Mouse (Mus musculus): ENCODE data around the gene Mbtd1.
"Not testable (repeated sequence)": the region's sequence is repeated elsewhere in the genome, so short reads cannot be mapped to it uniquely, and the experiment has no call there.

Gene Mbtd1

DNA sequence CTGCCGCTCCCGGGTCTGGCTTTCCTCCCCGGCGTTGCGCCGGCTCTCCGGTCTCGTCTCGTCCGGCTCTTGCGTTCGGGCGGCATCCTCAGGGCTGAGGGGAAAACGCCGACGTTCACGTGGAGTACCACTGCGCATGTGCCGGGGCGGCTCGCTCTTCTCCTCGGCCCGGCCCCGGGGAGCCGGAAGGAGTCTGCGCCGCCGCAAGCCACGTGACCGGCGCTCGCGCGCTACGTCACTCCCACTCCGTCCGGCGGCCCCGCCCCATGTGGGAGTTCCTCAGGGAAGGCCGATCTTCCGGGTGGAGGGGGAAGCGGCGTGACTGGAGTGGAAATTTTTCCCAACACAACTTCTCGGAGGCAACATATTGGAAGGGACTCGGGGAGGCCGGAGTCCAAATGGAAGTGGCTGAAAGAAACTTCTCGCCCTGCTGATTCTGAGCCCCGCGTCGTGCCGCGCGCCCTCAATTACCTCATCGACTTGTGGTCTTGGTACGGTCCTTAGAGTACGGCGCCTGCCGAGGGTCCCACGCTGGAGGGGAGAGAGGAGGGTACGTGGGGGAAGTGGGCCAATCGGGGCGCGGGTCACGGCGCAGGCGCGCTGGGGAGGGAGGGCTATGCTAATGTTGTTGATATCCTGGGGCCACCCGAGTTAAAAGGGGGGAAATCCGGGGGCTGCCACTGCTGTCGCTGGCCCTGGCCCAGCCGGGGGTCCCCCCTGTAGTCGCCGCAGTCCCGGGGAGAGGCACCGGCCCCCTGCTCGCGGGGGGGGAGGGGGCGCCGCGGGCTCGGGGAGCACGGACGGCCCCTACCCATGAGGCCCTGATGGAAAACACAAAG is at the start of gene Mbtd1, which contains the start of gene Utp18:
Gene Mbtd1 (plus strand): TSS at position 281 of the 839 bp plus-strand sequence.
Gene Utp18 (minus strand): TSS at position 195 of the 839 bp plus-strand sequence.
- in situ Hi-C loops (cut with MboI, MseI): loop anchor here in 1 of 2 experiments (5.0 kb wide), 1 partner anchor 72 kb away; the partner anchor contains the start of gene Nme2

DNA sequence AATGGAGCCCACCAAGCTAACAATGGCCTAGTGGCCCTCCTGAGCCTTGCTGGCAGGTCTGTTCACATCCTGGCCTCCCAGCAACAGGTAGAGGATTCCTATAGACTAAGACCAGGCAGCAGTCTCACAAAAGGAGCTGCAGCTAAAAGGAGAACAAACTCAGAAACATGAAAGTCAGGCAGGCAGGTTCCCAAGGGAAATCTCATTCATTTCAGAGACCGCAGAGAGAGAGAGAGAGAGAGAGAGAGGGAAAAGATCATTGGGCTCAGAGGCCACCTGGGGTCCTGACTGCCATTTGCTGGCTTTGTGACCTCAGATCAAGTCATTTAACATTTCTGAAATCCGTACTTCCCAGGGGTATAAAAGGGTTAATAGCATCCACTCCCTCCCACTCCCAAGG is 38.3 kb upstream of the Mbtd1 start:
- in situ Hi-C loops (cut with MboI, MseI): no loop called here

DNA sequence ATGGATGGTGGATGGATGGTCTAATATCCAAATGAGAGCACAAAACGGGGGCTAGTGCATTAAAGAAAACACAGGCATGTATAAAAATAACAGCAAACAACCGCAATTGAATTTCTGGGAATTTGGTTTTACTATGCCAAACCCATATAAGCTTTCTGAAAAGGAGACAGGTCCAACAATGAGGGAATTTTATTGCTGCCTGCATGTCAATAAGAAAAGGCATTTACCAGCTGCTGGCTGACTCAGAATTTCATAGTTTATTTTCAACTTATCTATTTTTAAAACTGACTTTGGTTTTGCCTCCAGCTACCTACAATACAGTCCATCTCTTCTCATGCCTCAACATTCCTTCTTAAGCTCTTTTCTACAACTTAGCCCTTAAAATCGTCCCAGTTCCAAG is 33.1 kb upstream of the Mbtd1 start:
- in situ Hi-C loops (cut with MboI, MseI): no loop called here

DNA sequence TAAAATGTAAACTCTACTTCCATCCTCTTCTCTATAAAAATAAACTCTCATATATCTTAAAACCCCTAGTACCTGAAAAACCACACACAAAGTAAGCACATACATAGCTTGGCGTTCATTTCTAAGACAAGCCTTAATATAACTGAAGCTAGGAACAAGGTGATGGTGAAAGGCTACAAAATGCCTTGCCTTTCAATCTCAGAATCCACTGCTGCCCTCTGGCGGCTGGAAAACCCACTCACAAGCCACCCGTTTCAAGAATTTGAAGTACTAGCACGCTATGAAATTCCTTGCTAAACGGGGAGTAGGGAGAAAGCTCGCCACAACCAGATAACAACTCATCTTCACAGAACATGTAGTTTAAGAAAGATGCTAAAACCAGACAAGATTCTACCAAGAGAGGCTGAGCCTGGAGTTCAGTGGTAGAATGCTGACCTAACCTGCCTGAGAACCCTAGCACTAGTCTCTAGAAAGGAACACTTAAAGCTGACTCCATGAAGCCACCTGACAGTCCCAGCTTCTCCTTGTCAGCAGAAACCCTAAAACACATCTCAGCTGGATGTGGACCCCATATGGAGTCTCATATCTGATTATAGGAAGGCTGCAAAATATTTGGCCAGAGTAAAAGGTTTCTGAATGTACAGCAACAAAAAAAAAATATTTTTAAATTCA is 29.2 kb upstream of the Mbtd1 start:
- in situ Hi-C loops (cut with MboI, MseI): no loop called here

DNA sequence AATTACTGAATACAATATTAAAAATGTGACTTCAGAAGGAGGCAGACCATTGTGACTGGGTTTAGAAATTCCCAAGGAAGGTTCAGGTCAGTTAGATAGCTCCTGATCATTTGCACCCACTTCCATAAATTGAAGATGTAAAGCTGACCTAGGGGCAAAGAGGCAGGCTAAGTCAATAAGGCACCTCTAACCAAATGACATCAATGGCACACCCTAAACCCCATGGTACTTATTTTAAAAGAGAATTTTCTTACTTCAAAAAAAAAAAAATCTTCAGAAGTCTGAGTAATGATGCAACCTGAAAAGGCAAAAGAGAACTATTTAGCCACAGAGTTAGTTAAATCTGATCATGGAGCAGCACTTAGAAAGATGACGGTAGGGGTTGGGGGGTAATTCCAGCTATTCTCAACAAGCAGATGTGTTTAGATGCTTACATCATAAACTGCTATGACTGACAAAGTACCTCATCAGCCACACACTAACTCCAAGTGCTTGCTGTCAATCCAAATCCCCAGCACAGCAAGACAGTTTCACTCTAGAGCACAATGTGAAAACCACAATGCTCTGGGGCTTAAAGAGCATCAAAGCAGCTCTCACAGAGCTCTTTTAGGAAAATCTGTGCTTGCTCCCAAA is 25.0 kb upstream of the Mbtd1 start:
- in situ Hi-C loops (cut with MboI, MseI): no loop called here

DNA sequence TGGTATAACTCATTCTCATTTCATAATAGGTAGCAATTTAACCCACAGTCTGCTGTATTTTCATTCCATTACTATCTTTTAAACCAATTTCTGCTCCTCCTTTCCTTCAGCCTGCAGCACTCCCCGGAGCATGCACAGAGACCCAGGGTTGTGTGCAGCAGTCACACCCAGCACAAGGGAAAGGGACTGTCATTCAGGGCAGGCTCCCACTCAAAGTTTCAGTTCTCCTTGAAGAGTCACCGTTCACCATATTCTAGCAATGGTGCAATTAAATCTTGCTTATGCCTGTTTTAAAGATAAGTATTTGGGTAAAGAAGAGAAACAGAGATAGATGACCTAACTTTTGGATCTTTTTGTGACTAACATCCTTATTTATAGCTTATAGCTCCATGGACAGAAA is 24.5 kb upstream of the Mbtd1 start:
- in situ Hi-C loops (cut with MboI, MseI): no loop called here

DNA sequence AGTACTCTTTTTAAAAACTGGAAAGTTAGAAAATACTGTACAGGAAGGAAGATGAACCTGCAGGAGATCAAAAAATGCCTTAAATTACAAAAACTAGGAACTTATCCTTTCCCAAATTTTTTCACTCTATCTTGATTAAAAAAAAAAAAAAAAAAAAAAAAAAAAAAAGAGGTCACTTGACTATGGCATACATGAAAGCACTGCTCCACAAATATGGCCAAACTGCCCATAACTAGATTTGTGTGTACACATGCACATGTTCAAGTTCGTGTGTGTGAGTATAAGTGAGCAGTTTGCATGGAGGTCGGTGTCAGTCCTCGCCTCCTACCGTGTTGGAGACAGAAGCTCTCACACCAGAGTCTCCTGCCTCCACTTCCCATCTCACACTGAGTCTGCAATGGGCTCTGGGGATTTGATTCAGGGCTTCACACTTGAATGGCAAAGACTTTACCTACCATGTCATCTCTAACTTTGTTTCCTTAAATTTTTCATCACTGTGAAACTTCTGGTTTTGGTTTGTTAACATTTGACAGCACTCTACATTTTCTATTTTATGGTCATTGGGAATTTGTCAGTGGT is 23.5 kb upstream of the Mbtd1 start:
- in situ Hi-C loops (cut with MboI, MseI): no loop called here

DNA sequence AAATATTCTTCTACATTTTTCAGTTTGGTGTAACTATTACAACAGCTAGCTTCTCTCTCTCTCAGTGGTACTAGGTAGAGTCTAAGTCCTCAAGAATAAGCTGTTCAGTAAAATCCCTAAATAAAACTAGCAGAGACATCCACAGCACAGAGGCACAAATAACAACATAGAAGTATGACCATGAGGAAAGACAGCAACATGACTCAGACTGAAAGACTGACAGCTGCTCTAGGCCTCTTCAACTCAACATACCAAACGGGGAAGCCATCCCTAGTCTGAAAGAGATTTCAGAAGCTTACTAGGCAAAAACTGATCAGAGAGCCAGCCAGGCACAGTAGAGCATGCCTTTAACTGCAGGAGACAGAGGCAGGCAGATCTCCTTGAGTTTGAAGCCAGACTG is 23.0 kb upstream of the Mbtd1 start:
- in situ Hi-C loops (cut with MboI, MseI): no loop called here

DNA sequence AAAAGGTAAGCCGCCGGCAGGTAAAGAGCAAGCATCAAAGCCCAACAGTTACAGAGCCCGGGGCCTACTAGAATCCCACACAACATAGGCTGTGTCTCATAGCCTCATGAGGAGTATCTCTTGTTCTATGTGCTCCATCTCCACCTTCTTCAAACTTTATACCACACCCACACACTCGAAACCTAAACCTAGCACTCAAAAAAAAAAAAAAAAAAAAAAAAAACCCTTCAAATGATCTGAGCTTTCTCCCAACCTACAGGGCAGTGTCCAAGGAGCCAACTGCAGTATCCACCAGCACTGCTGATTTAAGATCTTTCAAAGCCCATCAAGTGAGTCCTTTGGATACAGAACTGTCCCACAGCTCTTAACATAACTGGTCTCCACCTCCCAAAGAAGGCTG is 1.6 kb upstream of the Mbtd1 start:
- in situ Hi-C loops (cut with MboI, MseI): no loop called here

DNA sequence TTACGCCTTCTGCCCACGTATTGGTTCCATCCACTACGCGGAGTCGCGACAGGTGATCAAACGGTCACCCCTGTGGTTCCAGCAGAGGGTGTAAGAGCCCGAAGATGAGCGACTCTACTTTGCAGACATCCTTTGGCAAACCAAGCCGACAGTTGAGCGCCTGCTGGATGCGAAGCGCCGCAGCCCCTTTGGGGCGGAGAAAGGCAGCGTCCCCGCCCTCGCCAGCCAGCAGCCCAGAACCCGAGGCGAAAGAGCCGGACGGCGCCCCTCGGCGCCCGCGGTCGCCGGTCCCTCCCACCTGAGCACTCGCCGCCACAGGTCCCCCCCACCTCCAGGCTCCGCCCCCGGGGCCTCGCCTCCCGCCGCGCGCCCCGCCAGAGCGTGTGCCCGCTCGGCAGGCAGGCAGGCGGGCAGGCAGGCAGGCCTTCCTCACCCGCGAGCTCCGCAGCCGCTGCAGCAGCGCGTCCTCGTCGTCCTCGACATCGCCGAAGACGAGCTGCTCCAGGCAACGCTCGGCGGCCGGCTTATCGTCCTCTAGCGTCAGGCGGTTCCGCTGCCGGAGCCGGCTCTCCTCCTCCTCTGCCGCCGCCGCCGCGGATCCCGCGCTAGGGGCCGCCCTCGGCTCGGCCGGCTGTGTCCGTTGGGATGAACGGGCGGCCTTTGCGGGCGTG is 616 bp upstream of the Mbtd1 start:
- in situ Hi-C loops (cut with MboI, MseI): loop anchor here in 1 of 2 experiments (5.0 kb wide), 1 partner anchor 72 kb away; the partner anchor contains the start of gene Nme2

DNA sequence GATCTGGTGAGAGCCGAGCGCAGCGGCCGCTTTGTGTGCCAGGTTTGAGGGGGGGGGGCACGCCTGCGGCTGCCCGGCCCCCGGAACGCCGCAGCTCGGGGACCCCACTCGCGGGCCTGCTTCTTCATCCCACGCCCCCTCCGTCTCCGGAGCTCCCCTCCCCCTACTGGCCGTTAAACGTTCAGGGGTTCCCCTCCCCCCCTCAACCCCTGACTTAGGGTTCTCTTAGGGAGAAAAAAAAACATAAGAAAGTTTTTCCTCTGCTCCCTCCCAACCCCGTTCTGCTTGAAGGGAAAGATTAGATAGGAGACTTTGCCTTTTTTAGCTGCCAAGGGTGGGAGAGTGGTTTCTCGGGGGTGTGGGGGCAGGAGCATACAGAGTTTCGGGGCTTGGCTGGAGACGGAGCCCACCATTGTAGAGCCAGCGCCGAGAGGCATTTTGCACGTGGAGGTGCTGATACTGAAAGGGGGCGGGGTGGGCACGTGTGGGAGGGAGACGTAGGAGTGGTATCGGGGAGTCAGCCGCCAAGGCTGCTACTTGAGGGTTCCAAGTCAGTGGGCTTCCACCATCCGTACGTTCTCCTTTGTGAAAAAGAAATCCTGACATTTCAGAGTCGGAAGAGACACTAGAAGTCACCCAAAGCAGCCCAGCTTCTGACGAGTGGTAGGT is 893 bp downstream of the Mbtd1 start:
- in situ Hi-C loops (cut with MboI, MseI): loop anchor here in 1 of 2 experiments (5.0 kb wide), 1 partner anchor 71 kb away; the partner anchor contains the start of gene Nme2

DNA sequence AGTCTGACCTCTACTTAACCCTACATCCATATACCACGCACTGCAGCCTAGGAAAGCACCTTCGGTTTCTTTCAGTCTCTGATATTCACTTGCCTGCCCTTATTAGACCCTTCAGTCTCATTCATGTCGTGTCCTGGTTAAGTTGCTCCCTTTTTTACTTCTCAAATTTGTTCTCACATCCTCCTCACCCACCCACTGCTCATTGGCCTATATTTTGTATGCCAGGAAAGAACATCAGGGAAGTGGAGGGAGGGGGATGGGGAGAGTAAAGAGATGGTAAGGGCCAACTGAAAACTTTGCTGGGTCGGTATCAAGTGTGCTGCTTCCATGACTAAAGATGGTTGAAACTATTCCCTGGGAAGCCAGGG is 1.4 kb downstream of the Mbtd1 start:
- in situ Hi-C loops (cut with MboI, MseI): loop anchor here in 1 of 2 experiments (5.0 kb wide), 1 partner anchor 70 kb away; the partner anchor contains the start of gene Nme2

DNA sequence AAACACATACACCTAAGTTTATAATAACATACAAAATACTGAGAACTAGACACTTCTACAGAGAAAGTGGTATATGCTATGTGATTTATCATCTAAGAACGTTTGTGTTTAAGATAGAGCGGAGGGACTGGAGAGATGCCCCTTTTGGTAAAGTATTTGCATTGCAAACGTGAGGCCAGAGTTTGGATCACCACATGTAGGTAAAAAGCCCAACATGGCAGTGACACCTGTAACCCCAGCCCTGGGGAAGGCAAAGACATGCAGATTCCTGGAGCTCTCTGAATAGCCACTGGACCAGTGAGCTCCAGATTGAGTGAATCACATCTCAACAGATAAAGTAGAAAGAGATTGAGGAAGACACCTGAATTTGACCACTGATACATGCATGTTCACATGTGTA is 12.1 kb downstream of the Mbtd1 start:
- in situ Hi-C loops (cut with MboI, MseI): no loop called here

DNA sequence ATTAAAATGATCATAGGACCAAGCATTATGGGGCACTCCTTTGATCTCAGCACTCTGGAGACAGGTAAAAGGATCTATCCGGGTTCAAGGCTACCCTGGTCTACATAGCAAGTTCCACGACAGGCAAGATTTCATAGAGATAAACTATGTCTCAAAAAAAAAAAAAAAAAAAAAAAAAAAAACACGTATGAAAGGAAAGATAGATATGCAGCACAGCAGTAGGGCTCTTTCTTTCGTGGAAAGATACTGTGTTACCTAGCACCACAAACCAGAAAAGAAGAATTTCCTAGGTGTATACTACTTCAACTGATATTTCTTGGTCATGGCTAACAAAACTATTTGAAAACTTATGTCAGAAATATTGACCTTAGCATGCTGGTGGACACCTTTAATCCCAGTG is 21.2 kb downstream of the Mbtd1 start:
- in situ Hi-C loops (cut with MboI, MseI): no loop called here

DNA sequence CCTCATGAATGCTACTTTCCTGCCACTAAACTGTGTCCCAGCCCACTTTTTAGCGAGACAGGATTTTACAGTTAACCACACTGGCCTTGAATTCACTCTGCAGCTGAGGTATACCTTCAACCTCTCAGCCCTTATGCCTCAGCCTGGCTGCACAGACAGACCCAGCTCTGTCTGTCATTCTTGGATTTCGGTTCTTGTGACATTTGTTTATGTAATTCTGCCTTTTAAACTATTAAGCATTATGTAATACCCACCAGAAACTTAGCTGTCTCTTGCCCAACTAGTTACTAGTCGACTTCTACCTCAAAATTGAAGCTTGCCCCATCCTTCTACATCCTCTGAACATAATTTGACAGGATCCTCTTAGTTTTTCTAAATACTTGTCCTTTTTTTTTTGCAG is 22.2 kb downstream of the Mbtd1 start:
- in situ Hi-C loops (cut with MboI, MseI): no loop called here

DNA sequence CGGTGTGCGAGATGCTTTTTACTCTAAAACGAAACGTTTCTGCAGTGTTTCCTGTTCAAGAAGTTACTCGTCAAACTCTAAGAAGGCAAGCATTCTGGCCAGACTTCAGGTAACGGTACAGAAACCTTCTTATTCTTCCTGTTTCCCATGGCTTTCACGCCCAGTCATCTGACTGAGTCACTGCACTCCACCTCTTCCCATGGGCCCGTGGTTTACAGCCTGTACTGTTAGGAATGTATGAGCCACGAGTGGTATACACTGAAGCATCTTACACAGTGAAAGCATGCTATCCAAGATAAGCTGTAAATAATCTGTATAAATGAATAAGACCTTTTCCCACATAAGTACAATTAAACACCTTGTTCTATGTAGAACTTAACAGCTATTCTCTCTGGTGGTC is 23.2 kb downstream of the Mbtd1 start:
- in situ Hi-C loops (cut with MboI, MseI): no loop called here

DNA sequence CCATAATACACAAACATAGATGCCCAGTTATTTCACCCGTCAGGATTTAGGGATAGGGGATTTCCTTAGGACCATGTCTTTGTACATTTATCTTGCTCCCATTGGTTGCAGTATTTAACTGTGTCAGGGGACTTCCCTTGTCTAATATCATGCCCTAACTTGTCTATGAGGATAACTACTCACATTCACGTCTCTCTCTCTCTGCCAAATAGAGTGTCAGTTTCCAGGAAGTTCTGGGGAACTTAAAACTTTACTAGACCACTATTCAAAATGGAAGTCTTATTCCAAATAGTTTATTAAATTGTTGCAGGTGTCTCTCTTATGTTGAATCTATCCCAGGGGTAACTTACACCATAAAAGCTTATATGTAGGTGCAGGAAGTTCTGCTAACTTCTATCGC is 26.0 kb downstream of the Mbtd1 start:
- in situ Hi-C loops (cut with MboI, MseI): no loop called here

DNA sequence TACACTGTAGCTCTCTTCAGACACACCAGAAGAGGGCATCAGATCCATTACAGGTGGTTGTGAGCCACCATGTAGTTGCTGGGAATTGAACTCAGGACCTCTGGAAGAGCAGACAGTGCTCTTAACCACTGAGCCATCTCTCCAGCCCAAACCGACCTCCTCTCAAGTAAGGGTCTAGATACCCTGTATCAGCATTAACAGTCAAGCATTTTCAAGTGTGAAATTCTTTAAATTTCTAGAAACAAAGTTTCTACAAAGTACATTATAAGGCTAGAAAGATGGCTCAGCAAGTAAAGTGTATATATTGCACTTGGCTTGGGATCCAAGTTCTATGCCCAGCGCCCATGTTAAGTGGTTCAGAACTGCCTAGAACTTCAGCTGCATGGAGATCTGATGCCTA is 29.4 kb downstream of the Mbtd1 start:
- in situ Hi-C loops (cut with MboI, MseI): not testable (repeated sequence)

DNA sequence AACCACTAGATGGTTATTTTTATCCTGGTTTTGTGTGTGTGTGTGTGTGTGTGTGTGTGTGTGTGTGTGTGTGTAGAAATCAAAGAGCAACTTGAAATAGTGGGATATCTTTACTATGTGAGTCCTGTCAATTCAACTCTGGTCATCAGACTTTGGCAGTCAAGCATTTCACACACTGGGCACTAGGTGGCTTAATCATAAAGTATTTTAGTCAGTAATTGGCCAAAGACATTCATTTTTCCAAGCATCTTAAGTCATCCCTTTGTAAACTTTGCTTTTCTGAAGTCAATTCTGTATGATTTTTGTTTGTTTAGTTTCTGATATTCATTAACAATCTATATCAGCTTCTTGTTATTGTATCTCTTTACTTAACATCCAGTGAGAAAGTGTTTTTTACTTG is 43.5 kb downstream of the Mbtd1 start:
- in situ Hi-C loops (cut with MboI, MseI): no loop called here

DNA sequence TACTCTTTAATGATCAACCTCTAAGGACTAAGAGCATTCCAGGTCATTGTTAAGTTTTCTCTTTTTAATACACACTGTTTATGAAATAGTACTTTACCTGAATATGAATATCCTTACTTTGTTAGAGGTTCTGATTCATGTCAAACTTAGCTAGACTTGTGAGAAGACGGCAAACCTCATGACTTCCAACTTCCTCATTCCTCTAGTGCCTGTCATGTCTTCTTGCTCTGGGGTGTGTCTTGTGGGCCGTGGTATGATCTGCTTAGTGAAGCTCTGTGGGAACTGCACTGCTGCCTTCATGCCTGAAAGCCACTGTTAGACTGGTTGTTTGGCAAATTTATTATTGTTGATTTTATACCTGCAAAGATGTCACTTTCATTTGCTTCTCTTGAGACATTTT is 55.3 kb downstream of the Mbtd1 start:
- in situ Hi-C loops (cut with MboI, MseI): no loop called here

DNA sequence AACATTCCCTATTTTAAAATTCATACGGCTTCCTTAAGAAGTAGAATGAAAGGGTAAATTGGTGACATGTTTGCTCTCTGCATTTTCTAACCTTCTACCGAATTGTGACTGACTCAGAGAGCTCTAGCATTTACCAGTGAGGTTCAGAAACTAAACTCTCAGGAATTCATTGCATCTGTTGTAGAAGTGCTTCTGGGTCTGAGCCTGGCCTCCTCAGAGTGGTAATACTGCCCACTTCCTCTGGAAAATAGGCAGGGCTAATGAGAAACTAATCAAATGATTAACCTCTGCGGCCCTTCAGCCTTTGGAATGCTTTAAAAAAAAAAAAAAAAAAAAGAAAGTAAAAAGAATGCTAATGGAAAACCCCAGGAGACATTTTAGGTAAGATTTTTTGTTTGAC is 59.3 kb downstream of the Mbtd1 start:
- in situ Hi-C loops (cut with MboI, MseI): no loop called here

All from T-helper 17 cell (primary cell).